Mouse (Mus musculus) bone marrow macrophage, adult 2 months (primary cell): ENCODE results near the gene 1500009C09Rik.

Experiments
- CTCF ChIP-seq: IDR thresholded peaks from 2 replicates; pipeline ENCODE4 v1.5.1; 2012; ENCODE audit warnings: low read depth, mild to moderate bottlenecking, low read length, moderate library complexity
- POLR2A ChIP-seq: IDR thresholded peaks from 2 replicates; pipeline ENCODE4 v1.6.1; 2012; ENCODE audit warnings: mild to moderate bottlenecking, low read depth, low read length, borderline replicate concordance

DNA sequence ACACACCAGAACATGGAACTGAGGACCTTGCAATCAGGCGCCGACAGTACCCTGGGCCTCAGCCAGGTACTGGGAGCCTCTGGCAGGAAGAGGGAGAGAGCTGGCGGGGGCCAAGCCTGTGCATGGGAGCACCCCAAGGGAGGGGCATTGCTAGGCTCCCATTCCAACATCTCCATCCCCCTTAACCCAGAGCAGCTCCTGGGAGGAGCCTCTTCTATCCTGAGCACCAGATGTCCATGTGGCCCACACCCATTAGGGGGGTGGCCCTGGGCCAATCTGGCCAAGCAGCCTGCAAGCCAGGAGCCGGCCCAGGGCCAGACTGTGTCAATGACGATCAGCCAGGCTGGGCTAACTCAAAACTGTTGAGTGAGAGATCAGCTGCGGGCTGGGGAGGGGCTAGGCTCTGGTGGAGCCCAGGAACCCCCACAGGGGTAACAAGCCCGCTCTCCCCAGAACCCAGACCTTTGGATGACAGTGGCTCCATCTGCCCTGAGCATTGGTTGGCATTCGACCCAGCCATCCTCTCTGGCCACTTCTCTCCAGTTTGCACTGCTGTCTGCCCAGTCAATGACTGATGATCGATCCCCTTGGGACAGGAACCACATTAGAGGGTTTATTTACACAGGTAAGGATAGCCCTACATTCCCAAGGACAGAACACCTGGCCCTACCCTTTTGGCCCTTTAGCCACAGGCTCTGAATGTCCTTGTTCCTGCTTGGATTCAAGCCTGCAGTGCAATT lies 45.7 kb upstream of the 1500009C09Rik start:
- TF ChIP-seq POLR2A: no peak
- TF ChIP-seq CTCF: no peak
